Mouse (Mus musculus): ENCODE data around the gene Fam189b. TPM values are rescaled to one million over a fixed set of nuclear protein-coding genes. Genes with fewer than 3 reads are reported as not detected.

Fam189b gene
- total and polyA plus RNA-seq, 3 experiments = 1.1 to 8.4 (median 2.2) TPM

GRCm38 (mm10) chr3:89187197-89187596 is 4.3 kb downstream of the Fam189b start:
- H3K27me3 ChIP-seq (replicated peaks) = no peaks in the 10 kb centered on the region
- no peak for TF ChIP-seq MAZ (IDR thresholded peaks at IDR 0.05; ENCODE audit: low read depth, low read length)
- TF ChIP-seq EP300 (IDR thresholded peaks at IDR 0.05; ENCODE audit: low read length) = no peak
- no peak for TF ChIP-seq SMC3 (IDR thresholded peaks at IDR 0.05; ENCODE audit: low read depth, low read length)
- no peak for TF ChIP-seq MYC (IDR thresholded peaks at IDR 0.05; ENCODE audit: low read depth, low read length)
- no peak for TF ChIP-seq RAD21 (IDR thresholded peaks at IDR 0.05; ENCODE audit: low read depth, low read length)
- TF ChIP-seq SIN3A (IDR thresholded peaks at IDR 0.05; ENCODE audit: low read length) = no peak
- no peak for TF ChIP-seq POLR2A (IDR thresholded peaks at IDR 0.05; ENCODE audit: low read depth, low read length)
- no peak for TF ChIP-seq JUND (conservative IDR thresholded peaks at IDR 0.05; ENCODE audit: low read depth, low read length)
- TF ChIP-seq ZNF384 (IDR thresholded peaks at IDR 0.05; ENCODE audit: low read depth, low read length) = no peak
- no peak for TF ChIP-seq E2F4 (IDR thresholded peaks at IDR 0.05; ENCODE audit: insufficient replicate concordance, low read depth, low read length)
- TF ChIP-seq CTCF (conservative IDR thresholded peaks at IDR 0.05 in 1 of 2, IDR thresholded peaks at IDR 0.05 in 1 of 2; ENCODE audit: low read depth in 2 of 2, low read length in 2 of 2) = no peak
- TF ChIP-seq ZKSCAN1 (IDR thresholded peaks at IDR 0.05; ENCODE audit: borderline replicate concordance, low read depth, low read length) = no peak
- in situ Hi-C loops (cut with MboI; ENCODE audit: low pct_ligation_motif_present, low pct_unique_long_range_greater_than_20kb, low sequenced_read_pairs) (no loop called here), dilution Hi-C loops (cut with MboI; ENCODE audit: extremely low pct_ligation_motif_present, extremely low pct_unique_long_range_greater_than_20kb, low sequenced_read_pairs) (no loop called here)
- no peaks in the 10 kb centered on the region for H3K4me1 ChIP-seq (ENCODE audit: control insufficient read depth in 1 of 2, insufficient read depth in 2 of 2)
- no peak overlapping the region for H3K4me3 ChIP-seq (replicated peaks in 1 of 3; ENCODE audit: low read depth in 2 of 3, low read length in 2 of 3, poor library complexity in 1 of 3)
- no peak for DNase-seq (ENCODE audit: extremely low read depth)
- no peaks in the 10 kb centered on the region for H3K79me2 ChIP-seq (replicated peaks; ENCODE audit: control insufficient read depth, extremely low read depth, insufficient read depth, poor library complexity, severe bottlenecking)
- no peaks in the 10 kb centered on the region for H3K9me3 ChIP-seq (replicated peaks; ENCODE audit: low read length)
- H3K9ac ChIP-seq (ENCODE audit: insufficient read depth, low read depth) = no peak overlapping the region
- peaks cover 32 to 84% of the 10 kb centered on the region in 2 experiments for H3K36me3 ChIP-seq (replicated peaks in 1 of 2; ENCODE audit: control insufficient read depth in 1 of 2, insufficient read depth in 1 of 2, low read length in 1 of 2)
- no peak overlapping the region for H3K4me2 ChIP-seq (ENCODE audit: insufficient read depth, low read depth, poor library complexity, severe bottlenecking)
- no peak overlapping the region for H3K27ac ChIP-seq (ENCODE audit: insufficient read depth, low read depth)

GRCm38 (mm10) chr3:89187690-89188477 is 4.9 kb downstream of the Fam189b start:
- H3K4me3 ChIP-seq (replicated peaks in 1 of 3; ENCODE audit: low read depth in 2 of 3, low read length in 2 of 3, poor library complexity in 1 of 3) = no peak overlapping the region
- no peak for DNase-seq (ENCODE audit: extremely low read depth)
- H3K36me3 ChIP-seq (replicated peaks in 1 of 2; ENCODE audit: control insufficient read depth in 1 of 2, insufficient read depth in 1 of 2, low read length in 1 of 2) = peaks cover 27 to 77% of the 10 kb centered on the region in 2 experiments
- no peaks in the 10 kb centered on the region for H3K79me2 ChIP-seq (replicated peaks; ENCODE audit: control insufficient read depth, extremely low read depth, insufficient read depth, poor library complexity, severe bottlenecking)
- TF ChIP-seq MAX (IDR thresholded peaks at IDR 0.05; ENCODE audit: low read length) = no peak
- TF ChIP-seq MAFK (IDR thresholded peaks at IDR 0.05; ENCODE audit: insufficient replicate concordance, low read length) = no peak
- TF ChIP-seq CTCF (conservative IDR thresholded peaks at IDR 0.05 in 1 of 2, IDR thresholded peaks at IDR 0.05 in 1 of 2; ENCODE audit: low read depth in 2 of 2, low read length in 2 of 2) = no peak
- no peak for TF ChIP-seq SMC3 (IDR thresholded peaks at IDR 0.05; ENCODE audit: low read depth, low read length)
- TF ChIP-seq ZC3H11A (IDR thresholded peaks at IDR 0.05; ENCODE audit: low read depth, low read length) = no peak
- H3K9ac ChIP-seq (ENCODE audit: insufficient read depth, low read depth) = no peak overlapping the region
- no peak overlapping the region for H3K27ac ChIP-seq (ENCODE audit: insufficient read depth, low read depth)
- in situ Hi-C loops (cut with MboI; ENCODE audit: low pct_ligation_motif_present, low pct_unique_long_range_greater_than_20kb, low sequenced_read_pairs) = no loop called here
- no peaks in the 10 kb centered on the region for H3K27me3 ChIP-seq (replicated peaks)
- no peak overlapping the region for H3K4me2 ChIP-seq (ENCODE audit: insufficient read depth, low read depth, poor library complexity, severe bottlenecking)
- dilution Hi-C loops (cut with MboI; ENCODE audit: extremely low pct_ligation_motif_present, extremely low pct_unique_long_range_greater_than_20kb, low sequenced_read_pairs) = no loop called here
- H3K9me3 ChIP-seq (replicated peaks; ENCODE audit: low read length) = no peaks in the 10 kb centered on the region
- no peaks in the 10 kb centered on the region for H3K4me1 ChIP-seq (ENCODE audit: control insufficient read depth in 1 of 2, insufficient read depth in 2 of 2)
